Mouse (Mus musculus) mouse embryonic stem cell (cell line): ENCODE measurements around the gene 2510009E07Rik.

Source experiments
- in situ Hi-C, 2 experiments: fragments of 300-500 bp; cut with MboI; formaldehyde crosslinking; loops; 1 replicate in 1 of 2; 3 replicates in 1 of 2; pipeline ENCODE4 v1.14.3; 2019 to 2020; ENCODE audit warnings: low sequenced_read_pairs in 2 of 2, low pct_unique_long_range_greater_than_20kb in 1 of 2, mixed read lengths in 1 of 2; ENCODE audit not compliant: unreplicated experiment in 1 of 2

2510009E07Rik gene

GRCm38 (mm10) chr16:21643621-21644041, 50.8 kb downstream of the 2510009E07Rik start:
- in situ Hi-C loops: no loop called here

DNA sequence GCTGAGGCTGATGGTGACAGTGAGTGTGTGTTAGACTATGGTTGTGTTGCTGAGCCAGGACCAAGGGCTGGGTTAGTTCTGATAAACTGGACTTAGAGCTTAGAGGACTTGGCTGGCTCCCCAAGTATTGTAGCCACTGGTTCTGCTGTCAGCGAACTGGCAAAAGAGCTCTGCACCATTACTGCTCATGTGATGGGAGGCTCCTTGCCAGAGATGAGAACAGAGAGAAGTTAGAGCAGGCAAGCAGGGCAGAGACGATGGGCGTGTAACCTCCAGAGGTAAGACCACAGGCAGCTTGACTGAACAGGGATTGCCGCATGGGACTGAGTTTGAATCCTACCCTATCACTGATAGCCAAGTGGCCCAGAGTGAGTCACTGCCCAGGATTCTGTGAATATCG, 51.6 kb downstream of the 2510009E07Rik start:
- in situ Hi-C loops: no loop called here

DNA sequence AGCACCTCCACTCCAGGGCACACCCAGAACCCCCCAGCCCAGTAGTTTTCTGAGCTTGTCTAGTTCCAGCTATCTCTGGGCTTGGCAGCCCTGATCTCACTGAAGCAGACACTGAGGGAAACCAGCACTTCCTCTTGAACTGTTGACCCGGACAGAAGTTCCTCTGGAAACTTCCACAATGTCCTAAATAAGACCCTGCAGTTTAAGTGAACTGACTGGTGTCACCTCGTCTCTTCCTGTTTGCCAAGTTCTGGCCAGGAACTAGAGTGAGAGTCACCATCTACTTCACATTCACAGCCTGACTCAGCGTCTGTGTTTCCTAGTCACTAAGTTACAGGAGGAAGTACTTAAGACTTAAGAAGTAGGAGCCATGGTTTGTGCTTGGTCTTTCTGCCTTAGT, 52.5 kb downstream of the 2510009E07Rik start:
- in situ Hi-C loops: no loop called here

DNA sequence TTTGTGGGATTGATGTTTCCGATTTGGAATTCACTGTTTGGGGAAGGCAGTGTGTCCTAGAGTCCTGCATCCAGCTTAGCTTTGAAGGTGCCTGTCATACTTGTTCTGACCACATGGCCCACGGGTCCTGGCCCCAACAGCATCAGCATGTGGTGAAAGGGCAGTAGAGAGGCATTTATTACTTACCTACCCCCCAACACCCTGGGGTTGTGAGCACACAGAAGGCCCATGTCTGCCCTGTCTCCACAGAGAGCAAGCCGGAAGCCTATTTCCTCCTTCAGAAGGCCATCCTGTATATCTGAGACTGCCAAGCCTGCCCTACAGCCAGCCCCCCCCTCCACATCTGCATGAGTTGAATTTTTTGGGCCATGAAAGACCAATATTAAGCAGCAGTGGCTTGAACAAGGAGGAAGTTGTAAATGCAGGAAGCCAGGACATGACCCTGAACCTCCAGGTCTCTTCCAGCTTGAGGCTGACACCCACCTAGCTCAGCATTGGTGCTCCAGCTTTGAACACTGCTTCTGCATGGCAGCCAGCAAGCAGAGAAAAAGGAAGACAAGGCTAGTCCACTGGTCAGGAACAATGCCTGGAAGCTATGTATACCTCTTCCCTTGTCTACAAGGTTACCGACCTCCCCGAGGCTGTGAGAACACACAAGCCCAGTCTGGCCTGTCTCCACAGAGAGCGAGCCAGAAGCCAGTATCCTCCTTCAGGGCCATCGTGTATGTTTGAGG, 53.5 kb downstream of the 2510009E07Rik start:
- in situ Hi-C loops: no loop called here

DNA sequence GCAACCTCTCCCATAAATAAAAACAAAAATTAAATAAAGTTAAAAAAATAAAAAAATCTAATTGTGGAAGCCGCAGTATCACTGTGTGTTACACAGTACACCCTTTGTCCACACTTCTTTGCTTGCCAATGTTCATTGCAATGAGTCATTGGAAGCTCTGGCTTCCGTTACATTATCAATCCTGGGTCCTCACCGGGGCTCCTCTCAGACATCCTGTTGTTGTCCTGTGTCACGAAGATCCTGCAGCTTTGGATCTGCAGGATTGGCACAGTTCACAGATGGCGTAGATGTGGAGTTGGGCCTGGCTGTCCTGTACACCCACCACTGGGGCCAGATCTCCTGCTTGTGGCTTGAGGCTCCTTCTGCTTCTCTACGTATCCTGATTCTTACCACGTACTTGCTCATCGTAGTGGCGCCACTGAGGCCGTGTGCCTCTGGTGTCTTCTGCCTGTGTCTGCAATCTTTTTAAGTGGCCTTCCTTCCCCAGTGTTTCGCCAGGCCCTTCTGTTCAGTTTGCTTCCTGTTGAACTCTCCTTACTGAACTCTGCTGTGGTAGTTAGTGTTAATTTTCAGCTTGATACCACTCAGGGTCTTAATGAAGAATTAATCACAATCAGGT, 57.2 kb downstream of the 2510009E07Rik start:
- in situ Hi-C loops: no loop called here

DNA sequence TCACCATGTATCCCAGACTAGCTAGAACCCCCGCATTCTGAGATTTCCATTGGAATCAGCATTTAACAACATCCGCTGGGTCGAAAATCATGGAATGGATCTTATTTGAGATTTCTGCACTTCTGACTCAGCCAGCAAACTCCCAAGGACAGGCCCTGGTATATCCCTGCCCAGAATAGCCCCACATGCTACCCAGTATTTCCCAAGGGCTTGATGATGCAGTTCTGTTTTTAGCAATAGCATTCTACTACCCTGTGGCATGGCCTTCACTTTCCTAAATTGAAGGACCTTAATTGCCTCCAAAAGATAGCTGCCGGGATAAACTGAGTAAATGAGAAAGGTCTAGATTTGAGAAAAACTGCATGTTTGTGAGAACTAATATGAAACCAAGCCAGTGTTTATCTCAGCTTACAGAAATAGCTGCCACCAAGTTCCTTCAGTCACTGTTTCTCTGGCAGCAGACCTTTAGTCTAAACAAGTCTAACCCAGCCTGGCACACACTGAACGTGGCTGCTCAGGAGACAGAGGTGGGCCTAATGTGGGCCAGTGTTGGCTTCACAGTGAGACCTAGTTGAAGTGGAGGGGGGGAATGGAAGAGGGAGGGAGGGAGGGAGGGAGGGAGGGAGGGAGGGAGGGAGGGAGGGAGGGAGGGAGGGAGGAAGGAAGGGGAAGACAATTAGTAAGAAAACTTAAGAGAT, 58.2 kb downstream of the 2510009E07Rik start:
- in situ Hi-C loops: no loop called here

DNA sequence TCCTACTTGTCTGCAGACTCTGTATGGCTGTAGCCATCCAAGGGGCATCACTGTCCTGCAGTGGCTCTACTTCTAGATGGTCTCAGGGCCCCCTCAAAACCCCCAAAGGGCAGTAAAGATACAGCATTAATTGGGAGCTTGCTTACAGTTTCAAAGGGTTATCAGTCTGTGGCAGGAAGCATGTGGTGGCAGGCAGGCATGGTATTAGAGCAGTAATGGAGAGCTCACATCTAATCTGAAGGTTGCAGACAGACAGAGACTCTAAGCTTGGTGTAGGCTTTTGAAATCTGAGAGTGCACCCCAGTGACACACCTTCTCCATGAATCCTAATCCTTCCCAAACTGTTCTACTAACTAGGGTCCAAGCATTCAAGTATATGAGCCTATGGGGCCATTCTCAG, 60.0 kb downstream of the 2510009E07Rik start:
- in situ Hi-C loops: no loop called here

DNA sequence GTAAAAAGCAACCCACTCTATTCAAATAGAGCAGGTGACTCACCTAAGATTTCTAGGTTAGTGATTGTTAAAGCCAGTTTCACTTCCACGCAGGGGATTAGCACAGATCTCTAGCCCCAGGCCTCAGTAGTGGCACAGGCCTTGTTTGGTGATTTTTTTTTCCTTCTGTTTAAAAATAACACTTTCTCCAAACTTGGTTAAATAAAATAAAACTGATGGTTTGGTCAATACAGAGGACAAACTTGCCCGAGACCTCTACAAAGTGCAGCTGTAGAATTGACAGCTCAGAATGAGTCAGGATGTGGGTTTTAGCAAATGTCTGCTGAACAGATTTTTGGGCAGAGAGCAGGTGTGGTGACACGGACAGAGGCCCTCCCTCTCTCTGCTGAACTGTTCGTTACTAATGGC, 62.6 kb downstream of the 2510009E07Rik start:
- in situ Hi-C loops: no loop called here

GRCm38 (mm10) chr16:21630614-21631013, 63.9 kb downstream of the 2510009E07Rik start:
- in situ Hi-C loops: no loop called here

DNA sequence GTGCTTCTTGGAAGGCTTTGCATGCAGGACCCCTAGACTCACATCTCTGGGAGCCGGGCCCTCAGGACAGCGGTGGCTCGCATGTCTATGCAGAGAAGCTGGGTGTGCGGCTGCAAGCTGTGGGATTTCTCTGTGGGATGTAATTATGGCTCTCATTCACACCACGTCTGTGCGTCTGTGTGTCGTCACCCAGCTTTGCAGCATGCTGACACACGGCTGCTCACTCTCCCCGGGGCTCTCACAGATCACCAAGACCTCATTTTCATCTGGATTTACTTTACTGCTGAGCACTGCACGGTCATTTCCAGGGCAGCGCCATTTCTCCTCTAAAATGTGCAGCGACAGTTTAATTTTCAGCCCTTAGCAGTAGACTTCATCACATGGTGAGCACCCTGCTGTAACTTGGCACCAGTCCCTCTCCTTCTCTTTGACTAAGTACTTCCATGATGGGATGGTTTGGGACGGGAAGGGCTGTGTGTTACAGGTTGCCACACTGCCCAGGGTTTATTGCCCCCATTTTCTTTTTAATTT, 66.3 kb downstream of the 2510009E07Rik start:
- in situ Hi-C loops: no loop called here

- in situ Hi-C loops: no loop called here
These were observed 67.2 kb downstream of the 2510009E07Rik start for GRCm38 (mm10) chr16:21627248-21627647.

DNA sequence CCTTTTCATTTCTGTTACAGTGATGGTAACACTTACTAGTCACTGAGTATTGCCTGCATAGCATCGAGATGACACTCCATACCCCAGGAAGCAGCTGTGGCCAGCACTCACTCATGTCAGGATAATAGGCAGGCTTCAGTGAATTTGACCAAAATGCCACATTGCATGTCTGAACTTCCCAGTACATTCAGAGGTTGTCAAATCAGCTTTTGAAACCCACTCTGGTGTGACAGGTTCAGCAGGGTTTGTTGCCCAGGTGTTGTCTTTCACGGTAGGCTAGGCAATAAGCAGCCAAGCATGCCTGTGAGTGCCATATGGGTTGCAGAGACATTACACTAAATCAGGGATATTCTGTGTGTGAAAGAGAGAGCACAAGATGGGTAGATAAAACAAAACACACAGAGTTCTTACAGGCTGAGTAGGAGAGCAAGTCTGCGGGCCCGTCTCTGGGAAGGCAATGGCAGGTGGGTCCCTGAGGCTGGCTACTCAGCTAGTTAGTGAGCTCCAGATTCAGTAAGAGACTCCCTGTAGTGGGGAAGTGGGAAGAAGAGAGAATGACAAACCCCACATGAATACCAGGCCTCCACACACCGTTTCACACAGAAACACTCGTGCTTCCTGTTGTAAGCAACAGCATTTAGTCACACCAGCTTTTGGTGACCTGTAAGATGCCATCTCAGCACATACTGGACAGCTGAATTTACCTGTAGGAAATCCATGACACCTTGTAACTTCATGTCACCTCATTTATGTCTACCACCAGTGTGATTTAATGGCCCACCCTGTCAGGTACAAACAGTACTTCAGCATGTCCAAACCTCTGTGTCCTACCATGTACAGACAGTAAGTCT, 68.5 kb downstream of the 2510009E07Rik start:
- in situ Hi-C loops: no loop called here

DNA sequence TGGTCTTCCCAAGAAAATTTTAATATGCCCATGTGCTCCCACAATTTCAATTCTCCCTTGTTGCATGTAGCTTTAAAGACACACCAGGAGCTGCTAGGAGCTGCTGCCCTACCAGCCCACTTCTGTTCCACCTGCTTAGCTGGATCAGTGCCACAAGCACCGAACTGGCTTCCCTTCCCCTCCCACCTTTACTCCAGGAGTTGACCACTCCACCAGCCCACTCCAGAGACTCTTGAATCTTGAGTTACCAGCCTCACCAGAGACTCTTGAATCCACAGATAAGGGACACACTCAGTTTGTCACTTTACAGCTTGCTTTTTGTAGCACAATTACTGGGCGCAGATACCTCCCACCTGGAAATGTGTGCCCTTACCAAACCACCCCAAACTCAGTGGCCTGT, 73.8 kb downstream of the 2510009E07Rik start:
- in situ Hi-C loops: no loop called here

GRCm38 (mm10) chr16:21615802-21616201, 78.7 kb downstream of the 2510009E07Rik start:
- in situ Hi-C loops: loop anchor here (5.0 to 10.0 kb wide), 2 partner anchors 109 to 116 kb away; no protein-coding TSS in a partner anchor

DNA sequence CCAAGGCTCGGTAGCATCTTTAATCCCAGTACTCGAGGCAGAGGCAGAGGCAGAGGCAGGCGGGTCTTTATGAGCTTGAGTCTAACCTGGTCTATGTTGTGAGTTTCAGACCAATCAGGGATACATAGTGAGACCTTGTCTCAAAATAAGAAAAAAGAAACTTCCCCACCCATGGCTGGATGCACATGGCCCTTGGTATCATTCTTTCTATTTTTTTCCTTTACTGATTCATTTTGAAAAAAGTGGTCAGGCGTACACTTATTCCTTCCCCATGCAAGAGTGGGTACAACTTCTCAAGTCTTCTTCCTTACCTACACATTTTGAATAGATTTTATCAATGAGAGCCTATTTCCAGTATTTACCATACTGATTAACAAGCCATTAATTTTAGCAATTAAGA, 84.0 kb downstream of the 2510009E07Rik start:
- in situ Hi-C loops: loop anchor here in 1 of 2 experiments (10.0 kb wide), 1 partner anchor 114 kb away; no protein-coding TSS in a partner anchor

GRCm38 (mm10) chr16:21608176-21608865, 86.1 kb downstream of the 2510009E07Rik start:
- in situ Hi-C loops: no loop called here

DNA sequence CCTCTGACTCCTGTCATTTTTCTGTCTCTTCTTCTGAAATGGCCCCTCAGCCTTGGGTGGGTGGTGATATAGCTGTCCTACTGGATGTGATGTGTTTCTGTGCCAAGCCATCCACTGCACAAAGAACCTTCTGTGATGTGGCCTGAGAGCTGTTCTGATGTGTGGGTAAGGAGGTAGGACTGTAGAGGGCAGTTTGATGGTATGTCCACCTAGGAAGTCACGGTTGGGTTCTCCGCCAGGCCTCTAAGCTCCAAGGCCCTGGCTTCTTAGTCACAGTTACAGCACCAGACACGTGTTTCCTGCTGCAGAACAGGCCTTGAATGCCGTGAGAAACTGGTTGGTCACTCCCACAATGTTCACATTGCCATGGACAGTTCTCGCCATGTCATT, 86.8 kb downstream of the 2510009E07Rik start:
- in situ Hi-C loops: no loop called here
